Mouse (Mus musculus) thymus, adult 18-20 months (tissue): ENCODE measurements around the gene Xpr1.
A peak's percentile ranks its signal among the peaks of the same experiment; 100 is the strongest.

Experiments used
- DNase-seq, 2 experiments: peaks; one replicate each; pipeline ENCODE4 v3.0.0; 2022; ENCODE audit warnings: mixed read lengths in 2 of 2

Xpr1 gene

DNA sequence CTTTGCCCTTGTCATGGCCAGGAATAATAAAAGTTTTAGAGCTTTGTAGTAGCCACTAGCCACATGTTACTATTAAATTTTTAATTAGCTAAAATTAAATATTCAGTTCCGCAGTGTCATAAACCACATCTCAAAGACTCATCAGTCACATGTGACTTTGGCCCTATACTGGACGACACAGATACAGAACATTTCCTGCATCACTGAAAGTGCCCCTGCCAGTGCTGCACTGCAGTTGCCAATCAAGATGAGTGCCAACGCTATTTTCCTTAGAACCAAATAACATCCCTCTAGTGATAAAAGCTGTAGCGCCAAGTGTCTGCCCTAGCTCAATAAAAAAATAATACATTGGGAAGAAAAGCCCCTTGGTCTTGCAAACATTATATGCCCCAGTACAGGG lies 17.2 kb downstream of the Xpr1 start:
- no peak for DNase-seq

DNA sequence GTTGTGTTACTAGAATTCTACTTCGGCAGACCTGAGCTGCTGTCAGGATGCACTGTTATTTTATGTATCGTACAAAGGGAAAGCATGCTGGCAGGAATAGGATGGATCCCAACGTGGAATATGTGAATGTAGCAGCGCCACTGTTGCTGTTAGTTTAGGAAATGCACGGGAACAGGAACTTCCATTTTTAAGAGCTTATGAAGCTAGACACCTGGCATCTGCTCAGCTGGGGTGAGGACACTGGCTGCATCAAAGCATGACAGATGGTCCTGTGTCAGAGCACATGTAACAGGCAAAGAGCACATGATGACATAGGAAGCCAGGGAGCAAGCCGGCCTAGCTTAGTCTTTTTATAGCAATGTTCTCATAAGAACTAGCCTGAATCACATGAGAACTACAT lies 22.4 kb downstream of the Xpr1 start:
- peak; percentile 32 to 52 for DNase-seq

DNA sequence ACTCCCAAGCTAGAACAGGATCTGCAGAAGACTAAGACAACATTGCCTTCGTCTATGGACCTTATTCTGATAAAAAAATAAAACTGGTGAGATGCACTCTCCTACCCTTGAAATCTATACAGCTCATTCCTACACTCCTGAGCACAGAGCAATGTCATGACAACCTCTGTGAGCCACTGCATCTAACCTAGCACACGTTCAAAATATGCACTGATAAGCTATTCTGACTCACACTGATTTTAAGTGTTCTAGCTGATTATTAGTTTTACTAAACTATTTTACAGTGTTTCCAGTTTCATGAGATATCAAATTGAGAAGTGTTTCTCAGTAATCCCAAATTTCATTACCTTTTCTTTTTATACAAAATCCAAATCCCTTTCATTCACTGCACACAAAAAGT lies 23.2 kb downstream of the Xpr1 start:
- no peak for DNase-seq

DNA sequence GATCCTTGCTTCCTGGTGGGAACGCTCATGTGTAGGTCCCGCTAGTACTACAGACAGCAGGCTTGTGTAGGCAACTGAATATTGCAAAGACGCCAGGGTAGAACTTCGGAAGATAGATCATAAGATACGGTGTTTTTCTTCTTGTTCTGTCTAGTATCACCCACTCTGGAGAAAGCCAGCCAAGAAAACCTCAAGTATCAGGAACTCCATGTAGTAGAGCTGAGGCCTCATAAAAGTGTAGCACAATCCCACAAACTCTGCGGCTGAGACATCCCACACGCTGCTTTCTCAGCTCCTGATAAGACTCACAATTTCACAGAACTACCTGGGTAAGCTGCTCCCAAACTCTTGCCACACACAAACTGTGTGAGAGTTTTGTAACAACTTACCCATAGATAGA lies 24.4 kb downstream of the Xpr1 start:
- no peak for DNase-seq

DNA sequence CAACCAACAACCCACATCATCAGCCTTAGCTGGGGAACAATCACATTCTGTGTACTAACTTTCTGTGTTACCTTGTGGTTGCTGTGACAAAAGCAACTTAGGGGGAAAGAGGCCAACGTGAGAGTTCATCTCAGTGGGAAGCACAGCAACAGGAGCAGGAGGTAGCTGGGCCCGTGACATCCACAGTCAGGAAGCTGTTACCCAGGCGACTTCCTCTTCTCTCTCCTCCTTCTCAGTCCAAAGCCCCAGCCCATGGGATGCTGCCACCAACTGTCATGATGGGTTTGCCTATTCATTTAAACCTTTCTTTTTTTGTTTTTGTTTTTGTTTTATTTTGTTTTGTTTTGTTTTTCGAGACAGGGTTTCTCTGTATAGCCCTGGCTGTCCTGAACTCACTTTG lies 25.7 kb downstream of the Xpr1 start:
- no peak for DNase-seq

DNA sequence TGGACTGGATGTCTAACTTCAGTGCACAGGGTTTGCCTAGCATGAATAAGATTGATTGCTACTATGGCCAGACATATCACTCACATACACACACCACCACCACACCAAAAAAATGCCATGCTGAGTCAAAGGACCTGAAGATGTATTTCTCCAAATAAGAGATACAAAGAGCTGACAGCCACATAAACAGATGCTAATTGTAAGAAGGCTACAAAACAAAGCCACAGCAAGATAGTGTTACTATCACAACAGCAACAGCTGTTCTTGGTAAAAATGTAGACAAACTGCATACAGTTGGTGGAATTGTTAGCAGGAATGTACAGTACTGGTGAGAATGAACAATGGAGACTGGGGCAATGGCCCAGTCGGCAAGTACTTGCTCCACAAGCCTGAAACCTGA lies 28.8 kb downstream of the Xpr1 start:
- DNase-seq, result no peak

DNA sequence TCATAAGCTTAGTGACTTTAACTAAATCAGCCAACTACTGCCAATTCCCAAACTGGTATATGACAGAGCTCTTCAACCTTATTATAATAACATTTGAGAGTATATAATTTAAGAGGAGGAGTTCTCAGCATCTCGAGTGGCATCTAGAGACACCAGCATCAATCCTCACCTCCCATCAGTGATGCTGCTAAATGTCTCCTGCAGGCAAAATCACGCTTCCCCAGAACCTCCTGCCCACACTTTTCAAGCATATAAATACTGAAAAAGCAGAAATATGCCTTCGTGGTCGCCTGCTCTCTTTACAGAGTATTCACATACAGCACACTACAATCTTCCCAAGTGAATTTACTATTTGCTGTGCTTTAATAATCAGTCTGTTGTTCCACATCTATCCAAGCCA lies 30.7 kb downstream of the Xpr1 start:
- no peak for DNase-seq

DNA sequence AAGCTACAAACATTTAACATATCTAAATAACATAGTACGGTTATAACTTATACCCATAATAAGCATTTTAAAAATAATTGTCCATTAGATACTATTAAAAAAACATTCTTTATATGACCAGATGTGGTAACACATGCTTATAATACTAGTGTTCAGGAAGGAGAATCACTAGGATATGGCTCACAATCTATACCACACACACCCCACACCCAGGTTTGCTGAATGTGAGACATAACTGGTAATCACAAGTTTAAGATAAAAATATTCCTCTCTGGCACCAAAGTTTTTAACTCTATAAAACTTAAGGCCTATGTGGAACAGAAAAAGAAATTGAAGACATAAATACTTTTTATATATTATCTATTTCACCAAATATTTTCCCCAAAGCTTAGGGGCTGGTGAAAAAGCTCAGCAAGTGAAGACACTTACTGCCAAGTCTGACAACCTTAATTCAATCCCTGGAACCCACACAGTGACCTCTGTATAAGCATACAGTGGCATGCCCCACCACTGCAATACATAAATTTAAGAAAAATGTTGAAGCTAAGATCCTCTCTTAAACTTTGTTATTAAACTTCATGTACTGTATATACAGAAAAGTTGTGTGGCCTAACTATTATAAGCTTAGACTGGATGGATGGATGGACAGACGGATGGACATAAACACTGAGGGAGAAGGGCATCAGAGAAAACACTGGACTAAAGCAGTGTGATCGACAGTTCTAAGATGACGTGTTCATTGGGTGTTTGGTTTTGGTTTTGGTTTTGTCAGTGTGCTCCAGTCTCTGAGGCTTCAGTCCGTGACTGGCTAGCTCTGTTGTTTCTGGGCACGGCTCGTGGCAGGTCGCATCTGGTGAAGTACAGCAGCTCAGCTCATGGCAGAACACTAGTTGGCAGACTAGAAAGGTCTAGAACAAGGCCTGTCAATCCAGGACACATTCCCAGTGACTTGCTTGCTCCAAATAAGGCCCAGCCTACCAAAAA lies 33.6 kb downstream of the Xpr1 start:
- DNase-seq, result no peak

DNA sequence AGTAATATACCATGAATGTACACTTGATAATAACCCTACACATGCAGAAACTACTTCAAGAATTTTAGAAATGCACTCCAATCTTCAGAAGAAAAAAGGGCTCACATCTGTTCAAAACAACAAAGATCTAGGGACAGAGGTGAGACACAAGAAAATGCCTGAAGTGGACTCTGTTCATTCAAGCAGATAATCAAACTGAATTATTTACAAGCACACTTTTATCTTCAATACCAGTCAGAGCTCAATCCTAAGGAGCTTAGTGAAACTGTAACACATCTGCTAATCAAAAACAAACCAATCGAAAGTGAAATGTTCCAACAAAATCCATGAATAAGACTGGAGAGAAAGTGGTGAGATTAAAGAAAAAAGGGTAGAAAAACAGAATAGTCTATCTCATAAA lies 35.3 kb downstream of the Xpr1 start:
- DNase-seq, result no peak

DNA sequence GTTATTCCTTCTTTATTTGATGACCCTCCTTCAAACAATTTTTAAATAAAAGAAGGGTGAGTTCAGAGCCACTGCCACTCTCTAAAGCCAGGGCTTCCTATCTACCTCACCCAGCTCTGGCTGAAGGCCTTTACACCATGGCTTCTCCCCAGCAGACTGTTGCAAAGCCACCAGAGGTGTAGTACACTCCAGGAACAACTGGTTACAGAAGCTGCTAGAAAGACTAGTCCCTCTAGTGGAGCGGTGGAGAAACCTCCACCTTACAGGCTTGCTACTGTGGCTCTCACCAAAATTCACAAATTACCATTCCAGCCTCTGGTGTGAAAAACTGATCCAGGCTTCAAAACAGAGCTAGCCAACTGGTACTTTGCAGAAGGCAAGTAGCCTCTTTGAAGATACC lies 37.9 kb downstream of the Xpr1 start:
- no peak for DNase-seq

DNA sequence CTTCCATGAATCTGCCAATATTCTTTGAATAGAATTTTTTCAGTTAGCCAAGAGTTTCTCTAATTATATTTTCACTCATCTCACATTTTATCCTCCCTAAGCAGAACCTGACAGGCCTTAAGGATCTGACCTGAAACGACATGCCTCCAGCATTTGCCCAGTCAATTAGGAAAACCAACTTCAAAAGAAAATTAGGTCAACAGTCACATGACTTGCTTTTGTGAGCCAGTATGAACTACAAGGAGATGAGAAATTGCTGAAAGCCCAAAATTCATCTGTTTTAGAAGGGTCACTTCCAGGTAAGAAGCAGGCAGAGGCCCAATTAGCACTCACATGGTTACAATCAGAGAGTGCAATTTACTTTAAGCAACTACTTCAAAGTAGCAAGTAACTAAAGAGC lies 44.4 kb downstream of the Xpr1 start:
- no peak for DNase-seq

DNA sequence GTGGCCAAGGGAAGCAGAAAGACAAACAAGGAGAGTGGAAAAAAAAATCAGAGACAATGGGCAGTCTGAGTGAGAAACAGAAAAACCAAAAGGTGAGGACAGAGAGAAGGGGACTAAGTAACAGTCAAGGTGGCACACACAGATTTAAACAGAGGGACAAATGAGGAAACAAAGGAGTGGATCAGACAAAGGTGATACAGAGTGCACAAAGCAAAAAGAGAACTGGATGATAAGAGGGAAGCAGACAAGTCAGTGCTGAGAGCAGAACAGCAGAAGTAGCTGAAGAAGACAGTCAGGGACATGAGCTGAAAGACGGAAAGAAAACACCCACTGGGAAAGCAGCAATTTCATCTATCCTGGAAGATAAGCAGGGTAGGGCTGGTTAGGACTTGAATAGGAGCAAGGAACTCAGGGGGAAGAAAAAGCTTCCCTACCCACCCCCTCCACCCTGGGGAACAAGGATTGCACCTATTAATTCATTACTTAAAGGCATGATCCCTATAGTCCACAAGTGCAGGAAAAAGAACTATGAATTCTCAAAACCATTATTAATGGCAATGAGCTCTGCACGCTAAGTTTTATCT lies 47.0 kb downstream of the Xpr1 start:
- DNase-seq, result no peak

DNA sequence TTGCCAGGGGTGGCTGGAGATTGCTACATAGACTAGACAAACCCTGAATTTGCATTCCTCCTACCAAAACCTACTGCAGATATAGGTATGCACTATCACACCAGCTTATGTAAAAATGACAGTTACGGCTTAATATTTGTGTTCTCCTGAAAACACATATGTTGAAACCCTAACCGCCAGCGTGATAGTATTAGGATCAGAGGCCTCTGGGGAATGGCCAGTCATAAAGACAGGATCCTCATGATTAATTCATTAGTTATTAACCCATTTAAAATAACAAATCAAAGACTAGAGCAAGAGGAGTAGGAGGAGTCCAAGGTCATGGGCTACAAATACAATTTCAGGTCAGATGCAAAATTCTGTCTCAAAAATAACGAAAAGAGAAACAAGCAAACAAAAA lies 50.8 kb downstream of the Xpr1 start:
- DNase-seq, result no peak

DNA sequence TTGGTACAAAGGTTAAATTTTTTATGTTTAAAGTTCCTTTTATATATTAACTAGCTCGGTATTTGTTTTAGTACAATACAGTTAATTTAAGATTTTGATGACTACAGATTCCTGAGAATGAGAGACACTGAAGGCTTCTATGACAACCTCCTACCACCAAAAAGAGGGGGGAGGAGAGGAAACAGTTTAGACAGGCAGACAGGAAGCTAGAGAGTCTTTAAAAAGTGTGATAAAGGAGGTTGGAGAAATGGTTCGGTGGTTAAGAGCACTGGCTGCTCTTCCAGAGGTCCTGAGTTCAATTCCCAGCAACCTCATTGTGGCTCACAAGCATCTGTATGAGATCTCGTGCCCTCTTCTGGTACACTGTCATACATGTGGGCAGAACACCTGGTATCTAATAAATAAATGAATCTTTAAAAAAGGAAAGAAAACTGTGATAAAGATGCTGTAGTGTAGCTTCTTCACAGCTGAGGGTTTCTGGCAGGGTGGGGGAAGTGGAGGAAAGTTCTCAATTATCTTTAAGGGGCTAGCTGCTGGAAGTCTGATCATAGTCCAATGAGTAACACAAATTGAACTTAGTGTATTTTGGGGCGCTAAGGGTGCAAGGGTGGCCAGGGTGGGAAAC lies 55.6 kb downstream of the Xpr1 start:
- no peak for DNase-seq

DNA sequence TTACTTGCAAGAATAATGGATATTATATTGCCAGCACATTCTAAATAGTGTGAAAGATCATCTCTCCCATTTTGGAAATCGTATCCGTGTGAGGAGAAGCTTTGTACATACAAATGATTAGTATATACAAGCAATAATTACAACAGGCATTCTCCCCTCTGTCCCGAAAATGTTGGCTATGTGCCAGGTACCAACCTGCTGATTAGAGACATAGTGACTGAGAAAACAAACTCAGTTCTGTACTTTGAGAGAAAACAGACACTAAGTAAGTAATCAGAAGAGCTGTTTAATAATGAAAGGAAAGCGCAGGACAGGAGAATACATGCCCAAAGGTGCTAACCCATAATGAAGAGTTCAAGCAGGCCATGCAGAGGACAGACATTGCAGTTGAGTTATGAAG lies 64.1 kb downstream of the Xpr1 start:
- DNase-seq, result no peak

DNA sequence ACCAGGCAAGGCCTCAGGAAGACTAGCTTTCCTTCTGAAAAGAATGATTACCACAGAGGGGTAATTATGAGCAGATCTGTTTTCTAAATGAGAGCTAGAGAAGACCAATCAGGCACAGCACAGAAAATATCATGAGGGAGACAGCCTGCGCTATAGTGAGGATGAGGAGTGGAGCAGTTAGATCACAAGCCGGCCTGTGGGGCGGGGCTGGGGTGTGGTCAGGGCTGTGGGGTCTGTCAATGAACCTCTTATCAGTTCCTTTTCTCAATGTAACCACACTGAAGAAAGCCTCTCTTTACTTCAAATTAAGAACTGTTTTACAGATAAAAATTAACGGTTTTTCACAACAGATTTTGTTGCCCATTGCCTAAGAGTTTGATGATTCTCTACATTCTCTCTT lies 65.7 kb downstream of the Xpr1 start:
- no peak for DNase-seq

DNA sequence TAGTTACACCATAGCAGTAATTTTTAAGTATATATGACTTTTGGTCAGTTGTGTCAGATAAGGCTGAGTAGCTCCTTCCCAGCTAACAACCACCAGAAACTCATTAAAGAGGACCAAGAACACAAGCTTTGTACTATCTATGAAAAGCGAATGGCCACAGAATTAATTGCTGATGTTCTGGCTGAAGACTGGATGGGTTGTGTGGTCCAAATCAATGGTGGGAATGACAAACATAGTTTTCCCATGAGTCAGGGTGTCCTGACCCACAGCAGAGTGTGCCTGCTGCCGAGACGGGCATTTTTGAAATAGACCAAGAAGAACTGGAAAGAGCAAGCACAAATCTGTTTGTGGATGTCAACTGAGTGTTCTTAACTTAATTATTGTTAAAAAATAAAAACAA lies 68.7 kb downstream of the Xpr1 start:
- DNase-seq, result no peak

DNA sequence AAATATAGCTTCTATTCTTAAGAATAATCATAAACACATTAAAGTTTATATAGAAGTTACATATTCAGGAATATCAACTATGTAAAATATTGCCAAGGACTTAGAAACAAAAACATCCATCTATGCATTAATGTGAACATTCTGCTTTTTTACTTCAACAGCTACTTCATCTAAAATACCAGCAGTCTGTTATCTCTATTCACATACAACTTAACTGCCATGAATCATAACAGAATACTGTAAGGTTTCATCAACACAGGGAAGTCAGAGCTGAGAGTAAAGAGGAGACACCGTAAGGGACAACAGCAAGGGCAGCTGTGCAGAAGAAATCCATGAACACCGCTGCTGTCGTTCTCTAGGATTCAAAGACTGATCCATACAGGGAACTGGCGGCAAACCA lies 69.9 kb downstream of the Xpr1 start:
- DNase-seq, result no peak

DNA sequence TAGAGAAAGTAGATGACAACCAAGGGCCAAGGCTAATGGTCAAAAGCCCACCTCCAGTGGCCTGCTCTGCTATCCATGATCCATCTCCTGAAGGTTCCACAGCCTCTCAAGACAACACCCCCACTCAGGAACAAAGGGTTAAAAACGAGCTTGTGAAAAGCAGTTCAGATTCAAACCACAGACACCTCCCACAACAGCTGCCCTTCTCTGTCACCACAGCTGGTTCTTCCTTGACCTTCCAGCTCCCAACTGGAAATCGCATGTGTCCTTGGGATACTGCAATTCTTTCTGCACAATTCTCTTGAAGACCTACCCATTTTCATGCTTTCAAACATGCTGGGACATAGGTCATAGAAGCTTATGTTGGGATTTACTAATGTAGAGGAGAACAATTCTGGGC lies 73.2 kb downstream of the Xpr1 start:
- no peak for DNase-seq

DNA sequence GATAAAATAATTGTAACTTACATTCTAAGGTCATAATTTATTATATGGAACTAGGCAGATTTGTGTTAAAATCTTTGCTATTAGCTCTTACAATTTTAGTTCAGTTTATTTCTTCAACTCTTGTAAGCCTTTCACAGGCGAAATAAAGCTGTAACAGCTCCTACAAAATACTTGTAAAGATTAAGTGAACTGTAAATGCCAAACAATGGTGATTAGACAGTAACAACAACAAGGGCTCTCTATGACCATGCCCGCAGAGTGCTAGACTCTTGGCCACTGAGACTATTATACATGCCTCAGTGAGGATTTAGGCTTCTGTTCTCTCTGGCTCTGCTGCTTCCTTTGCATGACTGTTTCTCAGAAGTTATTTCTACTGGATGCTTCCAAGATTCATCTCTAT lies 77.6 kb downstream of the Xpr1 start:
- no peak for DNase-seq

DNA sequence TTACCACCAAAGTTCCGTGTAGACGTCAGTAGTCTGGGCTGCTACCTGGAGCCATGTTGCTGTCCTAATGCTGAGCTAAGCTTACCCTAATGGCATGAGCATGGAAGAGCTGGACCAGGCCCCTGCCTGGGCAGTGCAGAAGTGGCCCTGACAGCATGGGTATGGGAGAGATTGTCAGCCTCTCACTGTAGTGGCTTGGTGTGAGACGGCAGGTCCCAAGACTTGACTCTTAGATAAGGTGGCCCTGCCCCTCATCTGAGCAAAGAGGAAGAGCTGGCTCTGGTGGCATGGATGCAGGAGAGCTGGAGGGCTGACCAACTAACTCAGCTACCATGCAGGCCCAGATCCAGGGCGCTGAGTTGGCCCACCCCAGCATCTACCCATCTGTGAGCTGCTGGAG lies 79.9 kb downstream of the Xpr1 start:
- no peak for DNase-seq

DNA sequence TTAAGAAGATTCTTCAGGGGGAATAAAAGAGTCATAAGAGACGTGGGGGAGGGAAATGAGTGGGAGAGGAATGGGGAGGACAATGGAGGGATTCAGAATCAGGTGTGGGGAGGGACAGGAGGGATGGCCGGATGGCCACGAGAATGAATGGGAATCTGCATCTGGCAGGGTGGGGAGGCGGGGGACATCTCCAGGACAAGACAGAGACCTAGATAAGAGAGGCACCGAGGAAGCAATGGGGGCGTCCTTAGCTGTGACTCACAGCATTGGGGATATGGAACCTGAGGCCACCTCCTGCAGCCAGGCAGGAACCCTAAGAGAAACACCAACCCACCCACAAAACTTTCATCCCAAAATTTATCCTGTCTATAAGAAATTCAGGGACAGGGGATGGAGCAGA lies 81.3 kb downstream of the Xpr1 start:
- no peak for DNase-seq

DNA sequence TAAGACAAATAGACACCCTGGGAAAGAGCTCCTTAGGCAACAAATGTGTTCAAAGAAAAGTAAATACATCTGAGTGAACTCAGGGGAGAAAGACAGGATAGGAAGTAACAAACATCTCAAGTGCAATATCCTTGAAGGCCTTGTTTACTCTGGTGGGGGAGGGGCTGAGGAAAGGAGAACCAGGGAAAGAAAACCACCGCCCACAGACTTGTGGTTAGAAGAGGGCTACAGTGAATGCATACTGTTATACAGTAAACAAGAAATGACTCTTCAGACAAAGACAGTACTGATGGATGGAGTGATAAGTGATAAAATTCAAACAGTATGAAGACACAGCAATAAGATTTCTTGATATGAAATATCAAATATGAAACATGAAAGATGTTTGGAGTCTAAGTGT lies 95.0 kb downstream of the Xpr1 start:
- peak in 1 of 2 experiments; percentile 4 for DNase-seq
